Comparison of ENCODE assay signal across 8 mouse cellular contexts in genomic region chrX:38189552-38190457, GRCm38 (mm10). TPM values are rescaled to one million over a fixed set of nuclear protein-coding genes. Genes with fewer than 3 reads are reported as not detected.
DNase-seq lines count a peak whose midpoint lies in the region; ATAC-seq lines count a peak whose summit lies in the region.

Gene Zbtb33 (plus strand): TSS chrX:38189793.

- peaks cover 28% of the 10 kb centered on the region for H3K36me3 ChIP-seq in megakaryocyte, embryonic 14.5 days (replicated peaks; ENCODE audit: low read length)

- H3K27me3 ChIP-seq in megakaryocyte, embryonic 14.5 days (replicated peaks): peaks cover 2% of the 10 kb centered on the region

- peak within 1 kb of the TSS; percentile 95 for H3K4me3 ChIP-seq in megakaryocyte, embryonic 14.5 days (replicated peaks)

- peak; percentile 89 to 94 for DNase-seq in adrenal gland, adult (ENCODE audit: inconsistent age in 2 of 2, low spot score in 1 of 2)
- peak; percentile 88 for DNase-seq in embryo, embryonic 10 days (ENCODE audit: low spot score)
- DNase-seq in gastrocnemius, postnatal 10 days: peak; percentile 88
- peak; percentile 58 to 85 for DNase-seq in left cerebral cortex, adult 9 months (ENCODE audit: low spot score in 2 of 2)
- peak; percentile 83 to 89 for DNase-seq in right cerebral cortex, adult 2 months (ENCODE audit: low spot score in 2 of 2)
- DNase-seq in urinary bladder, postnatal 10 days (ENCODE audit: low spot score): peak; percentile 28

- H3K4me1 ChIP-seq in megakaryocyte, embryonic 14.5 days: peaks cover 4% of the 10 kb centered on the region; the same call in 1 of the 2 replicates

- ATAC-seq in inflammation-experienced regulatory T-cells, adult 6 months: peak; percentile 90

- peaks cover 8% of the 10 kb centered on the region; the same call in 1 of the 2 replicates for H3K9me3 ChIP-seq in megakaryocyte, embryonic 14.5 days

RNA-seq across cellular contexts. Expression of gene Zbtb33, which starts in this region (rescaled TPM):
- total RNA-seq in gastrocnemius, postnatal 10 days (2021): 1 to 10 TPM; 8.2 to 9.8 TPM
- polyA plus RNA-seq in inflammation-experienced regulatory T-cells, adult 6 months (2017; shearing (Covaris generic)): 1 to 10 TPM; 1.4 to 1.9 (median 1.5) TPM
- 0.15 and 1.9 TPM in 2 replicates for polyA plus RNA-seq in megakaryocyte, embryonic 14.5 days (2012; ENCODE audit: insufficient read depth, low replicate concordance)

Comparison
In these comparisons a context has a peak if more than half of its experiments do, and no peak if none do; other contexts are left out.
1. Peak in every context shown above with its lines: DNase-seq, ATAC-seq and H3K4me3 ChIP-seq.
2. DNase-seq: peak in every context shown above with its lines; median percentile 92 in adrenal gland, adult; 88 in embryo, embryonic 10 days; 88 in gastrocnemius, postnatal 10 days; 86 in right cerebral cortex, adult 2 months; 72 in left cerebral cortex, adult 9 months; 28 in urinary bladder, postnatal 10 days.